In the genomic region with DNA sequence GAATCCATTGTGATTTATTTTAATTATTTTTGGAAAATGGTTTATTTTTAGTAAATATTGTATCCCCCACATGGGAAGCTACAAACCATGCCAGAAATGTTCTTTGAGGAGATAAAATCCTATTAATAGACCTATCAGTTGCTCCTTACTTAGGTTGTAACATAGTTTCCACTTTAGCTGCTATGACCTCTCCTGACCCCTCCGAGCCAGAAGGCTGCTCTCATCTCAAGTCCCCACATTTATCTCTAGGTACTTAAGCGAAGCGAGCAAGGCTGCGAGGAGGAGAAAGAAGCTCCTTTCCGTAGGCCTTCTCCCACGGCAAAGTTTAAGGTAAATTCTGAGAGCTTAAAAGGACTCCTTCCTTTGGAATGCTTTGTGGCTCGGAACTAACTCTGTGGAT, we compare ENCODE assay signal across 15 mouse cellular contexts.
A peak's percentile ranks its signal among the peaks of the same experiment; 100 is the strongest.
DNase-seq lines count a peak whose midpoint lies in the region; ATAC-seq and TF ChIP-seq lines count a peak whose summit lies in the region.
"Had no signal": no experiment of that assay in that cellular context is flagged by ENCODE, and none has a peak within 500 bp of the region (broad histone marks: within the 10 kb centered on the region; RNA-seq: fewer than 3 reads in every experiment).

No protein-coding gene starts in this region.

- no peaks in the 10 kb centered on the region for H3K9me3 ChIP-seq in liver, postnatal 0 days (ENCODE audit: low read length)
- H3K9me3 ChIP-seq: G1E; midbrain, embryonic 13.5 days had no signal

- intact Hi-C loops in gastrocnemius, adult 2 months (cut with DNase I): loop anchor here (5.0 kb wide), 1 partner anchor 191 kb away; no protein-coding TSS in a partner anchor
- intact Hi-C loops in heart, postnatal 10 days (cut with DNase I): loop anchor here (2.0 kb wide), 1 partner anchor 60 kb away; no protein-coding TSS in a partner anchor

- TF ChIP-seq EP300 in liver, postnatal 0 days (IDR thresholded peaks at IDR 0.05; ENCODE audit: low read depth): no peak

- H3K4me1 ChIP-seq in liver, postnatal 0 days (ENCODE audit: insufficient read depth): no peaks in the 10 kb centered on the region; the same call in 1 of the 2 replicates

- no peak for ATAC-seq in liver, postnatal 0 days
- ATAC-seq: midbrain, embryonic 13.5 days had no signal

- no peaks in the 10 kb centered on the region for H3K36me3 ChIP-seq in liver, postnatal 0 days (replicated peaks; ENCODE audit: insufficient read depth, low read length)
- H3K36me3 ChIP-seq: G1E; midbrain, embryonic 13.5 days had no signal

- peak overlapping the region; percentile 66 for H3K4me3 ChIP-seq in gastrocnemius, adult 2 months
- no peak overlapping the region for H3K4me3 ChIP-seq in liver, postnatal 0 days (ENCODE audit: low read depth, low read length)
- H3K4me3 ChIP-seq: midbrain, embryonic 13.5 days had no signal

- no peak overlapping the region for H3K4me2 ChIP-seq in liver, postnatal 0 days (ENCODE audit: low read depth, low read length)
- H3K4me2 ChIP-seq: midbrain, embryonic 13.5 days had no signal

- DNase-seq in gastrocnemius, adult 2 months: peak; percentile 54
- DNase-seq in gastrocnemius, adult 8-10 months (ENCODE audit: low spot score in 2 of 2): no peak
- peak; percentile 69 for DNase-seq in testis, postnatal 14 days (ENCODE audit: low spot score)
- DNase-seq in testis, postnatal 10 days (ENCODE audit: low spot score): no peak
- DNase-seq in heart, postnatal 10 days: peak; percentile 55 to 66
- peak; percentile 41 for DNase-seq in yolk sac, embryonic 10.5 days (ENCODE audit: low spot score)
- no peak for DNase-seq in cerebellum, adult 8-10 months
- DNase-seq in liver, postnatal 0 days: no peak
- DNase-seq: B cell, adult 2 months; cerebellum, adult 9-11 months; kidney, adult 8-10 months; lung, postnatal 14 days; thymus, postnatal 36 days had no signal

- H3K27ac ChIP-seq in gastrocnemius, adult 2 months: peak overlapping the region; percentile 95
- H3K27ac ChIP-seq in liver, postnatal 0 days (ENCODE audit: low read depth): no peak overlapping the region
- H3K27ac ChIP-seq: midbrain, embryonic 13.5 days had no signal

- H3K9ac ChIP-seq in liver, postnatal 0 days (replicated peaks): no peak overlapping the region
- H3K9ac ChIP-seq: midbrain, embryonic 13.5 days had no signal

- H3K27me3 ChIP-seq in liver, postnatal 0 days (ENCODE audit: insufficient read depth, low read length): no peaks in the 10 kb centered on the region
- H3K27me3 ChIP-seq: midbrain, embryonic 13.5 days had no signal

- TF ChIP-seq CTCF in gastrocnemius, adult 2 months (IDR thresholded peaks at IDR 0.05): no peak
- TF ChIP-seq CTCF in liver, postnatal 0 days (IDR thresholded peaks at IDR 0.05; ENCODE audit: low read depth): no peak

- 77% methylated on average over 7 of the region's 7 CpGs for WGBS in liver, postnatal 0 days (ENCODE audit: insufficient replicate concordance)

Comparison
In these comparisons a context has a peak if more than half of its experiments do, and no peak if none do; other contexts are left out.
1. DNase-seq: peak in gastrocnemius, adult 2 months (single experiment), testis, postnatal 14 days (single experiment), heart, postnatal 10 days (2 of 2) and yolk sac, embryonic 10.5 days (single experiment); none in gastrocnemius, adult 8-10 months (0 of 2), testis, postnatal 10 days (single experiment), cerebellum, adult 8-10 months (single experiment) and liver, postnatal 0 days (single experiment).